Mouse (Mus musculus) lung, embryonic 14.5 days (tissue): ENCODE results near the gene Tmem230. TPM values are rescaled to one million over a fixed set of nuclear protein-coding genes. Genes with fewer than 3 reads are reported as not detected.

ENCODE experiments used
- ATAC-seq: fragments of 200-750 bp; cut with Nextera tagmentation; 2 replicates; pipeline ENCODE4 v1.8.0; 2017; ENCODE audit warnings: mild to moderate bottlenecking, moderate TSS enrichment, moderate library complexity; ENCODE audit not compliant: insufficient read depth
- DNase-seq: peaks from one replicate; pipeline ENCODE4 v3.0.0-alpha.2; 2015
- H3K27ac ChIP-seq: fragments of 300-500 bp; sonication (generic); 2 replicates; pipeline ENCODE4 v1.5.1; 2014; ENCODE audit warnings: low read depth, mild to moderate bottlenecking, moderate library complexity
- H3K27me3 ChIP-seq: fragments of 300-500 bp; sonication (generic); 2 replicates; pipeline ENCODE4 v1.6.1; 2014; ENCODE audit warnings: low read length, control low read depth; ENCODE audit not compliant: insufficient read depth
- H3K36me3 ChIP-seq: fragments of 300-500 bp; sonication (generic); 2 replicates; pipeline ENCODE4 v1.6.1; 2014; ENCODE audit warnings: control low read depth; ENCODE audit not compliant: insufficient read depth
- H3K4me1 ChIP-seq: fragments of 300-500 bp; sonication (generic); 2 replicates; pipeline ENCODE4 v1.6.1; 2014; ENCODE audit warnings: antibody characterized with exemption, control low read depth; ENCODE audit not compliant: insufficient read depth
- H3K4me2 ChIP-seq: fragments of 300-500 bp; sonication (generic); 2 replicates; pipeline ENCODE4 v1.6.1; 2014; ENCODE audit warnings: mild to moderate bottlenecking
- H3K4me3 ChIP-seq: fragments of 300-500 bp; sonication (generic); 2 replicates; pipeline ENCODE4 v1.5.1; 2014; ENCODE audit warnings: low read depth, low read length
- H3K9ac ChIP-seq: fragments of 300-500 bp; sonication (generic); 2 replicates; pipeline ENCODE4 v1.6.1; 2014
- H3K9me3 ChIP-seq: fragments of 300-500 bp; sonication (generic); 2 replicates; pipeline ENCODE4 v1.6.1; 2016; ENCODE audit warnings: low read depth, low read length, control low read depth
- CTCF ChIP-seq: IDR thresholded peaks from 2 replicates; pipeline ENCODE4 v1.5.1; 2016; ENCODE audit warnings: antibody characterized with exemption, low read depth
- WGBS: fragments of 180-500 bp; shearing (Covaris S2); extraction: QIAGEN DNeasy Blood & Tissue Kit; methylation state at CpG from one replicate; pipeline ENCODE4 v1.1.7; 2014; 5-methylcytosine and 5-hydroxymethylcytosine counted together
- polyA plus RNA-seq: library from polyadenylated mRNA; unstranded; fragments of >200 nt; fragmentation: Nextera tagmentation; extraction: Ambion mirVana; gene quantifications from 2 replicates; pipeline ENCODE4 v1.2.1, GENCODE M21; 2014

Gene Tmem230
- polyA plus RNA-seq, 1 experiment from 2014 or later = 39.9 TPM

- H3K27me3 ChIP-seq = no peaks in the 10 kb centered on the region
- DNase-seq (no peak), ATAC-seq (no peak)
- H3K4me1 ChIP-seq = no peaks in the 10 kb centered on the region
- H3K9me3 ChIP-seq = no peaks in the 10 kb centered on the region
- no peak overlapping the region for H3K4me3 ChIP-seq
- no peak overlapping the region for H3K4me2 ChIP-seq
- no peak overlapping the region for H3K27ac ChIP-seq
- H3K36me3 ChIP-seq = no peaks in the 10 kb centered on the region
- WGBS = 55% methylated on average over 2 of the region's 2 CpGs
- H3K9ac ChIP-seq = no peak overlapping the region
- no peak for TF ChIP-seq CTCF
Measured at GRCm38 (mm10) chr2:132270331-132270951, 22.8 kb upstream of the Tmem230 start.

- H3K4me3 ChIP-seq = no peak overlapping the region
- H3K9ac ChIP-seq = no peak overlapping the region
- WGBS = 74% methylated on average over 3 of the region's 3 CpGs
- no peaks in the 10 kb centered on the region for H3K27me3 ChIP-seq
- TF ChIP-seq CTCF = no peak
- peaks cover 4% of the 10 kb centered on the region; the same call in 1 of the 2 replicates for H3K4me1 ChIP-seq
- no peaks in the 10 kb centered on the region for H3K36me3 ChIP-seq
- no peak overlapping the region for H3K4me2 ChIP-seq
- no peaks in the 10 kb centered on the region for H3K9me3 ChIP-seq
- DNase-seq (no peak), ATAC-seq (peak; percentile 32; the same call in 1 of the 2 replicates)
- no peak overlapping the region for H3K27ac ChIP-seq
Measured at GRCm38 (mm10) chr2:132269217-132269616, 21.6 kb upstream of the Tmem230 start.

- H3K27ac ChIP-seq = no peak overlapping the region
Measured at GRCm38 (mm10) chr2:132266086-132266485, 18.5 kb upstream of the Tmem230 start.

GRCm38 (mm10) chr2:132265196-132265595 is 17.6 kb upstream of the Tmem230 start:
- Histone ChIP-seq H3K4me2 (no peak overlapping the region), H3K4me3 (no peak overlapping the region), H3K9me3 (no peaks in the 10 kb centered on the region), H3K27ac (no peak overlapping the region), H3K4me1 (peaks cover 6% of the 10 kb centered on the region; the same call in 1 of the 2 replicates), H3K27me3 (no peaks in the 10 kb centered on the region), H3K36me3 (no peaks in the 10 kb centered on the region), H3K9ac (no peak overlapping the region)
- WGBS = 79% methylated on average over 9 of the region's 9 CpGs
- TF ChIP-seq CTCF = no peak
- ATAC-seq = no peak
- DNase-seq = peak; percentile 35

More at GRCm38 (mm10) chr2:132266086-132266485, 18.5 kb upstream of the Tmem230 start:
- H3K4me3 ChIP-seq = no peak overlapping the region
- peaks cover 6% of the 10 kb centered on the region; the same call in 1 of the 2 replicates for H3K4me1 ChIP-seq
- H3K36me3 ChIP-seq = no peaks in the 10 kb centered on the region
- no peaks in the 10 kb centered on the region for H3K9me3 ChIP-seq
- no peak overlapping the region for H3K4me2 ChIP-seq
- WGBS = 85% methylated on average over 3 of the region's 3 CpGs
- H3K27me3 ChIP-seq = no peaks in the 10 kb centered on the region
- DNase-seq (no peak), ATAC-seq (no peak)
- TF ChIP-seq CTCF = no peak
- no peak overlapping the region for H3K9ac ChIP-seq

- H3K4me1 ChIP-seq = peaks cover 6% of the 10 kb centered on the region; the same call in 1 of the 2 replicates
- DNase-seq (no peak), ATAC-seq (no peak)
- 0 out of 2 replicates have a peak overlapping the region, but pooled peaks have one; percentile 8 for H3K27ac ChIP-seq
- H3K36me3 ChIP-seq = no peaks in the 10 kb centered on the region
- WGBS = 15% methylated on average over 6 of the region's 6 CpGs
- no peak for TF ChIP-seq CTCF
- H3K4me2 ChIP-seq = peak overlapping the region; percentile 80
- peak overlapping the region; percentile 90 for H3K4me3 ChIP-seq
- peak overlapping the region; percentile 86 for H3K9ac ChIP-seq
- H3K27me3 ChIP-seq = no peaks in the 10 kb centered on the region
- H3K9me3 ChIP-seq = no peaks in the 10 kb centered on the region
Measured at GRCm38 (mm10) chr2:132264266-132264710, 16.7 kb upstream of the Tmem230 start.

- H3K27me3 ChIP-seq = no peaks in the 10 kb centered on the region
- H3K4me1 ChIP-seq = peaks cover 6% of the 10 kb centered on the region; the same call in 1 of the 2 replicates
- H3K9ac ChIP-seq = peak overlapping the region; percentile 86
- peak overlapping the region; percentile 90 for H3K4me3 ChIP-seq
- no peaks in the 10 kb centered on the region for H3K9me3 ChIP-seq
- peak overlapping the region; percentile 75; the same call in 1 of the 2 replicates for H3K27ac ChIP-seq
- H3K4me2 ChIP-seq = peak overlapping the region; percentile 80
- ATAC-seq (peak; percentile 51), DNase-seq (peak; percentile 24)
- no peaks in the 10 kb centered on the region for H3K36me3 ChIP-seq
- TF ChIP-seq CTCF = no peak
- WGBS = under 1% methylated on average over 47 of the region's 47 CpGs
Measured at GRCm38 (mm10) chr2:132263421-132264265, 16.0 kb upstream of the Tmem230 start.
